Mouse (Mus musculus) megakaryocyte, embryonic 14.5 days (primary cell): ENCODE results near the gene Gpr152.

Experiments
- FLI1 ChIP-seq: IDR thresholded peaks from 2 replicates; pipeline ENCODE4 v1.6.1; 2012; ENCODE audit warnings: low read length, inconsistent platforms, mixed read lengths
- GATA1 ChIP-seq: IDR thresholded peaks from 3 replicates; pipeline ENCODE4 v1.6.1; 2012; ENCODE audit warnings: mixed read lengths, low read length, inconsistent platforms, borderline replicate concordance

GRCm38 (mm10) chr19:4156073-4156579 lies 16.5 kb downstream of the Gpr152 start:
- no peak for TF ChIP-seq GATA1
- TF ChIP-seq FLI1: no peak
